Mouse (Mus musculus): ENCODE results near the gene C1ql4.

GRCm38 (mm10) chr15:99112843-99113395 is 25.3 kb upstream of the C1ql4 start:
- TF ChIP-seq CTCF (conservative IDR thresholded peaks at IDR 0.05; ENCODE audit: low read length) (no peak), POU5F1 (IDR thresholded peaks at IDR 0.05; ENCODE audit: borderline replicate concordance, low read length) (no peak), NANOG (IDR thresholded peaks at IDR 0.05; ENCODE audit: borderline replicate concordance, low read length) (no peak)

All from E14TG2a.4 (cell line).